Mouse (Mus musculus) spleen, adult 12 weeks (tissue): ENCODE measurements around the gene Cdyl2.

Source experiments
- DNase-seq: peaks from one replicate; pipeline ENCODE4 v3.0.0; 2022; ENCODE audit warnings: low spot score

The Cdyl2 gene

GRCm38 (mm10) chr8:116732684-116733647 is at the start of gene Cdyl2:
Gene Cdyl2, minus strand, starts transcription at chr8:116732991.
- DNase-seq = peak; percentile 44

GRCm38 (mm10) chr8:116780594-116780993 is 47.8 kb upstream of the Cdyl2 start:
- DNase-seq = no peak

- DNase-seq = no peak
Measured at GRCm38 (mm10) chr8:116774220-116774619, 41.4 kb upstream of the Cdyl2 start.

- DNase-seq = no peak
Measured at GRCm38 (mm10) chr8:116772727-116773126, 39.9 kb upstream of the Cdyl2 start.

- no peak for DNase-seq
Measured at GRCm38 (mm10) chr8:116771797-116772343, 39.1 kb upstream of the Cdyl2 start.

- DNase-seq = no peak
Measured at GRCm38 (mm10) chr8:116770756-116771155, 38.0 kb upstream of the Cdyl2 start.

- DNase-seq = no peak
Measured at GRCm38 (mm10) chr8:116756174-116756573, 23.4 kb upstream of the Cdyl2 start.

GRCm38 (mm10) chr8:116755557-116755956 is 22.8 kb upstream of the Cdyl2 start:
- DNase-seq = peak; percentile 6

- DNase-seq = no peak
Measured at GRCm38 (mm10) chr8:116740726-116741125, 7.9 kb upstream of the Cdyl2 start.

GRCm38 (mm10) chr8:116735306-116735705 is 2.5 kb upstream of the Cdyl2 start:
- no peak for DNase-seq

- DNase-seq = no peak
Measured at GRCm38 (mm10) chr8:116734176-116734575, 1.4 kb upstream of the Cdyl2 start.

GRCm38 (mm10) chr8:116733648-116734014 is 840 bp upstream of the Cdyl2 start:
- DNase-seq = no peak

- no peak for DNase-seq
Measured at GRCm38 (mm10) chr8:116731976-116732683, 661 bp downstream of the Cdyl2 start.

GRCm38 (mm10) chr8:116721451-116721850 is 11.3 kb downstream of the Cdyl2 start:
- DNase-seq = no peak

- no peak for DNase-seq
Measured at GRCm38 (mm10) chr8:116707496-116707895, 25.3 kb downstream of the Cdyl2 start.

- DNase-seq = no peak
Measured at GRCm38 (mm10) chr8:116702501-116702900, 30.3 kb downstream of the Cdyl2 start.

GRCm38 (mm10) chr8:116692931-116693330 is 39.9 kb downstream of the Cdyl2 start:
- no peak for DNase-seq

GRCm38 (mm10) chr8:116689741-116690140 is 43.0 kb downstream of the Cdyl2 start:
- no peak for DNase-seq

- no peak for DNase-seq
Measured at GRCm38 (mm10) chr8:116676174-116676573, 56.6 kb downstream of the Cdyl2 start.

GRCm38 (mm10) chr8:116673966-116674805 is 58.6 kb downstream of the Cdyl2 start:
- DNase-seq = no peak

- DNase-seq = no peak
Measured at GRCm38 (mm10) chr8:116673493-116673892, 59.3 kb downstream of the Cdyl2 start.

GRCm38 (mm10) chr8:116673052-116673451 is 59.7 kb downstream of the Cdyl2 start:
- no peak for DNase-seq
